Mouse (Mus musculus) monocyte, adult 2 months (primary cell): ENCODE data around the gene Txn2.
A peak's percentile ranks its signal among the peaks of the same experiment; 100 is the strongest.
"Not testable (repeated sequence)": the region's sequence is repeated elsewhere in the genome, so short reads cannot be mapped to it uniquely, and the experiment has no call there.

ENCODE experiments used
- DNase-seq, 2 experiments: peaks; one replicate each; pipeline ENCODE4 v3.0.0; 2022; ENCODE audit warnings: low spot score in 2 of 2, low read depth in 1 of 2

Gene Txn2

GRCm38 (mm10) chr15:77881698-77882097, 47.1 kb downstream of the Txn2 start:
- DNase-seq, result no peak

GRCm38 (mm10) chr15:77880738-77881137, 48.1 kb downstream of the Txn2 start:
- DNase-seq, result no peak

- DNase-seq, result no peak
Observed at GRCm38 (mm10) chr15:77879756-77880155, 49.0 kb downstream of the Txn2 start.

- DNase-seq, result no peak
Observed at GRCm38 (mm10) chr15:77877209-77877608, 51.6 kb downstream of the Txn2 start.

GRCm38 (mm10) chr15:77876716-77877115, 52.1 kb downstream of the Txn2 start:
- DNase-seq, result no peak

GRCm38 (mm10) chr15:77875953-77876352, 52.9 kb downstream of the Txn2 start:
- no peak for DNase-seq

- DNase-seq, result peak; percentile 41 to 59
Observed at GRCm38 (mm10) chr15:77874807-77875206, 54.0 kb downstream of the Txn2 start.

GRCm38 (mm10) chr15:77874310-77874709, 54.5 kb downstream of the Txn2 start:
- peak in 1 of 2 experiments; percentile 22 for DNase-seq

- DNase-seq, result no peak
Observed at GRCm38 (mm10) chr15:77873564-77873963, 55.2 kb downstream of the Txn2 start.

GRCm38 (mm10) chr15:77872996-77873395, 55.8 kb downstream of the Txn2 start:
- no peak for DNase-seq

GRCm38 (mm10) chr15:77868340-77868739, 60.5 kb downstream of the Txn2 start:
- no peak for DNase-seq

GRCm38 (mm10) chr15:77867231-77867968, 61.4 kb downstream of the Txn2 start:
- not testable (repeated sequence) for DNase-seq

- no peak for DNase-seq
Observed at GRCm38 (mm10) chr15:77866583-77867220, 62.1 kb downstream of the Txn2 start.
